Mouse (Mus musculus) gastrocnemius, postnatal 10 days (tissue): ENCODE data around the gene Cav3. TPM values are rescaled to one million over a fixed set of nuclear protein-coding genes. Genes with fewer than 3 reads are reported as not detected.

Source experiments
- DNase-seq: peaks from one replicate; pipeline ENCODE4 v3.0.0; 2021; ENCODE audit warnings: mixed read lengths
- long read RNA-seq, 2 experiments: library from polyadenylated mRNA; stranded (forward); transcript quantifications; one replicate each; pipeline ENCODE4 v2.0.0; 2021
- total RNA-seq, 2 experiments: library from RNA; stranded (reverse); gene quantifications; 2 replicates each; pipeline ENCODE4 v1.2.3; 2021

The Cav3 gene
- 100 to 1,000 TPM; 162 to 173 TPM for total RNA-seq
- long read RNA-seq, experiment 1, transcript Cav3-201 (2 exons, 1,157 nt) = major isoform, 101 of 106 reads
- long read RNA-seq, experiment 1, partial matches to known transcripts = 5 of 106 reads
- long read RNA-seq, experiment 1, other reads (novel, unspliced or antisense) = 0 of 106 reads
- long read RNA-seq, experiment 2, transcript Cav3-201 (2 exons, 1,157 nt) = major isoform, 124 of 128 reads
- long read RNA-seq, experiment 2, partial matches to known transcripts = 3 of 128 reads
- long read RNA-seq, experiment 2, other reads (novel, unspliced or antisense) = 1 of 128 reads

DNA sequence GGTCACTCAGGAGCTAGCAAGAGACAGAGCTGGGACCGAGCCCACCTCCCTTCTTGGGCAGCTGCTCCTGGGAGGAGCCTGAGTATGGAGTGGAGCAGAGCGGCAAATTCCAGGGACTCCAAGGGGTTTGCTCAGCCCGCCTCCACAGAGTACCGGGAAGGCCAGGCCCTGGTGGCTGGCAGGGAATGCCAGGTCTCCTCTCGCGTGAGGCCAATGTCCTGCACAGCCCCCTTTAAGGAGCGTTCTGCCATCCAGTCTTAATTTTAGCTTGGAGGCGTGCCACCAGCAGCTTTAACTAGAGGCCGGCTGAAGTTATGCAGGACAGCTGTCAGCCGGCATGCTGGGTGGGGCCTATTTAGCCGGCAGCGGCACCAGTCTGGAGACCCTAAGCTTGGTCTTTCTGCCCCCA is at the start of gene Cav3:
Gene Cav3, plus strand, starts transcription at position 165 of the 409 bp plus-strand sequence.
- DNase-seq = peak; percentile 69

DNA sequence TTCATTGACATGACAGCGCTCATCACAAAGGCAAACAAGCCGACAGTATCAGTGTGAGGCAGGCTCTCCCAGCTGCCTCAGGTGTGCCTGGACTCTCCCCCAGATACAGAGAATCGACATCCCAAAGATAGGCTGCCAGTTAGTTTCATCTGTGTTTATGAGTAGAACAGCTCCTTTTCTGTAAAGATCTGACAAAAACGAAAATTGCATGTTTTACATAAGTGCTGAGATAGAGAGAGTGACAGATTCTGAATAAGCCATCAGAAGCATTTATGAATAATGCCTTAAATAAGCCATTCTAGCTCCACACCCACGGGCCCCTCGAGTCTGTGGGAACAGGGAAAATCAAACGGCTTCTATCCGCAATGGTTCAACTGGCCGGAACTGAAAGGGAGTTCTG is 40.0 kb upstream of the Cav3 start:
- DNase-seq = no peak

DNA sequence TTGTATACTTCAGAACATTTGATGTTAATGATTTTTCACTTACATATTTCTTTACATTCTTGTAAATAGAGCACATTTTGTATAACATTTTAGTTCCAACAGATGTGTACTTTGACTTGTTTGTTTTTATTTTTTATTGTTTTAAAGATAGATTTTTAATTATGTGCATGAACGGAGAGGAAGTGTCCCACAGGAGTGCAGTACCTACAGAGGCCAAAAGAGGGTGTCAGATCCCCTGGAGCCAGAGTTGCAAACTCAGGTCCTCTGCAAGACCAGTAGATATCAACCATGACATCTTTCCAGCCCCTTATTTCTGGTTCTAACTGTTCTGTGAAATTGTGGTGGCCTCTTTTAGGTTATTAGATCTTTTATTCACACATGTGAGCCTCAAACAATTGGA is 38.4 kb upstream of the Cav3 start:
- no peak for DNase-seq

DNA sequence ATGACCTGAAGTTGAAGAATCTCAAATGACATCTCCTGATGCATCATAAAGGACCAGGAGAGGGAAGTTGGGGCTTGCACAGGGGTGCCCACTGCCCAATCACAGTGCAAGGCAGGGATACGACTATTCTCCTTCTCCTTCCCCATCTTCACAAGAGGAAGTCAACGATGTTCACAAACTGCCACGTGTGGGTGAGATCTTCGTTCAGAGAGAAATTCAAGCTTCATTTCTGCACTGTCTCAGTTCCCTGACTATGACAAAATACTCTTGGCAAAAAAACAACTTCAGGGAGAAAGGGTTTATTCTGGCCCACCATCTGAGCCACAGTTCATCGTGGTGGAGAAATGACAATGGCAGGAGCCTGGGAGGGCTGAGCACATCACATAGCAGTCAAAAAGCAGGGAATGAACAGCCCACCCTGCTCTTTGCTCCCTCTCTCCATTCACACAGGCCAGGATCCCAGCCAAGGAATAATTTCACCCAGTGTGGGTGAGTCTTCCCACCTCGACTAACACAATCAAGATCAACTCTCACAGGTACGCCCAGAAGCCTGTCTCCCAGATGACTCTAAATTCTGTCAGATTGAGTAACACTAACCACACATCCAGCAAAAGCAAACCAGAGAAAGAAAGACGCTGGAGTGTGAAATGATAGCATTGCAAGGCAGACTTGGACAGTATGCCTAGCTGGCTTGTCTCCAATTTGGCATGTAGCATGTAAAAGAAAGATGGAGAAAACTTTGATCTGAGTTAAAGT is 35.4 kb upstream of the Cav3 start:
- DNase-seq = no peak

DNA sequence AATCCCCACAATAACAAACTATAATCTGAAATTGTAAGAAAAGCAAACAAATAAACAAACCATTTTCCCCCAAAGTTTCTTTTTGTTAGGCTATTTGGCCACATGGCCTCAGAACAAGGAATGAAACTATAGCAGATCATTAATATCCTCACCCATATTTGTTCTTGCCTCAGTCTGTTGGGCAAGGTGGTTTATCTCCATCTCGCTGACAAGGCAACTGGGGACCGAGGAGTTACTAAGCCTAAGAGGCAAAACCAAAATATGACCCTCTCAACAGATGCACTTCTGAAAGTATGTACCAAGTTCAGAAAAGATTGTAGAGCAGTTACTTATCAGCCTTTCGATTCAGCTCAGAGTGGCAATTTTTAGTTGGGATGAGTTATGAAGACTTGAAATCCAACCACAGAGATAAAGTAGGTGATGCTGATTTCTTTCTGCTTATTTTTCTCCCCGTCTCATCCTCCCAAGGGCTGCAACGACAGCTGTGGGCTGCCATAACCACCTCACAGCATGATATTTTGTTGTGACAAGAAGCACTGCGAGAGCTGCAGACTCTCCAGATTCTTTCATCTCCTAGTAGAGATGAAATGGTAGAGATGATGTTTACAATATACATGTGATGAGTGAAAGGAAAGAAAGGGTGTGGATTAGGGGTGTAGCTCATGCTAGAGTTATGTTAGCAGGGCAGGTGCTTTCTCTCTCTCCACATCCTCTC is 33.1 kb upstream of the Cav3 start:
- no peak for DNase-seq

DNA sequence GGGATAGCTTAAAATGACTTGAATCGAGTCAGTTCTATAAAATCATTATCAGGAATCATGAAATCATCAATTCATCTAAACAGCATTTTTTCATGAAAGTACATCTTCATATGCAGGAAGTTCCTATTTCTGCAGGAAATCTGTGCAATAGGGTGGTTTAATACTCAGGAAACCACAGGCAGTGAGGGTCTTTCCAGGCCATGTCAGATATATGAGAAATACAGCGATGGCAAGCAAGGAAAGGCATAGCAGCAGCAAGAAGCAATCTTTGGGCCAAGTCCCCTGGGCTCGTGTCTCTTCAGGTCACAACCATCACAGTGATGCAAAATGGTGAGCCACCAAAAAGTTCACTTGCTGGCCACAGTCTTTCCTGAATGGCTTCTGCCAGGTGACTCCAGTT is 13.6 kb upstream of the Cav3 start:
- no peak for DNase-seq

DNA sequence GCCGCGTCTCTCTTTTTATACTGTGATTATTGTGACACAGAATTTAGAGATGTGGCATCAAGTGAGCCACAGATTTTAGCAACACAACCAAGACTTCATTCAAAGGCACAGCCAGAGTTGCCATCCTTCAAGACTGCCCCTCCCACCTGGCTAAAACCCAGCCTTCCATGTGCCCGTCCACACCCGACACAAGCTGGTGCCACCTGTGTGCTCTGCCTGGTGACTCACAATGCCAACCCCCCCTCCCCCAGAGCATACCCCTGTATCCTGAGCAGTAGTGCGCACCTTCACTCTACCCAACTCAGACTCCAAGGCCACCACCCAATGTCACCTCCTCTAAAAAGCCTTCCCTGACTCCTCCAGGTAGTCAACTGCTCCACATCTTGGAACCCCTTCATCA is 2.2 kb downstream of the Cav3 start:
- DNase-seq = no peak

DNA sequence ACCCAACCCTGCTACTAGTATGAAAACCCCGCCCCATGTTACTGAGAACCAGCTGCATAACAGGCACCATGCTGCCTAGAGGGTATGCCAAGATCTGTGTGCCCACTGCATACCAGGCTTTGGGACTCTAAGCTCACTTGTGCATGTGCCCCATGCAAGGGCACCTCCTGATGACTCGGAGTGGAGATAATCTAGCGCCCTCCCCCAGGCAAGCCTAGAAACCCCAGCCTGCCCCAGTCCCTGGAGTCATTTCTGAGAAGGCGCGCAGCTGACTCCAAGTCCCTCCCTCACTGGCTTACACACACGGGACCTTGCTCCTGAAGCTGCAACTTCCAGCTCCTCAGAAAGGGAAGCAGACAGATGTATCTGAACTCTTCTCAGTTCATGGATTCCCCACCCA is 4.0 kb downstream of the Cav3 start:
- DNase-seq = no peak

DNA sequence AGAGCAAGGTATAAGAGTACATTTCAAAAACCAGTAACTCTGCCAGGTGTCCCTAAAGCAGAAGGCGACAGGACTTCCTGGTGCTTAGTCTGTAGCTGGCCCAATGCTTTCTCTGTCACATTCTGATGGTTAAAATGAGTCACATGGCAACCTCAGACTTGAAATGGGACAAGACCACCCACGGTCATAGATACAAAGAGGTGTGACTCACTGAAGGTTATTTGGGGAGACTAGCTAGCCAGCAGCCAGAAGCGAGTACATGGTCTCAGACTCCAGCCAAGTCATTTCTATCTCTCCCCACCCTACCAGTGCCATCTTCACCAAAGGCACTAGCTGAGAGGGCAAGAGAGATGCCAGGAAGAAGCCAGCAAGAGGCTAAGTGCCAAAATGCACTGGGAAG is 6.1 kb downstream of the Cav3 start:
- DNase-seq = no peak

DNA sequence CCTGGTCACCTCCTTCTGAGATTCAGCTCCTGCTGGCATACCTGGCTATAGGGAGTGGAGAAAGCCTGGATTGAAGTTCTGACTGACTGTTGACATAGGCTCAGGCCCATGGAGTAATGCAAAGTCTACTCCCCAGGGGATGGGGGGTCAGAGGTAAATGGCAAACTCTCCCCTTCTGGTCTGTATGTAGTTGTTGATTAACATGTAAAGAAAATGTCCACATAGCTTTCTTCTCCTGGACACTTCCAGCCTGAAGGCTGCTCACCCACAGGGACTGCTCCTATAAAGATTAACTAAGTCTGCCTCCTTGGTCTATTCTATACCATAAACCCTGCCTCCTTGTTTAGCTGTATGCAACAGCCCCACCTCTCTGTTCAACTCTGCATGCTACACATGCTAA is 6.7 kb downstream of the Cav3 start:
- no peak for DNase-seq

DNA sequence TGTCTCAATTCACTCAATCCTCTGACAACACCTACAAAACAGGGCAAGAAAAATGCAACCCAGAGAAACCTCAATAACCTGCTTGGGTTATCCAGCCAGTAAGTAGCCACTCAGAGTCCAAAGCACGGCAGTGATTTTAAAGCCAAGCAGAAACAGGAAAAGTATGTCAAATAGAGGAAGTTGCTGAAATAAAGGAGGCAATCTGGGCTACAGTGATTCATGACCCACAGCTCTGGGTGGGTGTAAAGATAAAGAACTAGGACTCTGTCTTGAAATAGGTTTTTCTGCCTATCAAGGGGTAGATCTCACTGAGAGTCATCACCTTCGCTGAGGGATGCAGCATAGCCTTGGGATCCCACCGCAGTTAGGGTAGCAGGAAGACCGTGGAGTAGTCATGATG is 12.3 kb downstream of the Cav3 start:
- no peak for DNase-seq

DNA sequence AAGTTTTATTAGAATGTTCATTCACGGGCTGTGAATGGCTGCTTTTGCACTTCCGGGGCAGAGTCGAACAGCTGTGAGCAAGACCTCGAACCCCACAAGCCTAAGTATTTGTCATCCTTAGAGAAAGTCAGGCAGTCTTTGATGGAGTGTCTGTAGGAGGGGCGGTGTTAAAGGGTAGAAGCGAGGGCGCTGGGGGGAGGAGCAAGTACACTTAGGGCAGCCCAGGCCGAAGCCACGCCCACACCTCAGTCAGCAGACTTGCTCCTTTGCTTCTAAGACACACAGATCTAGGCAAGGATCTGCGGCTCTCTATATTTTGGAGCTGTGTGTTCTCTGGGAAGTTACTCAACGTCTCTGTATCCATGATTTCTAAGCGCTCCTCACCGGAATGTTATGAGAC is 20.6 kb downstream of the Cav3 start:
- no peak for DNase-seq

DNA sequence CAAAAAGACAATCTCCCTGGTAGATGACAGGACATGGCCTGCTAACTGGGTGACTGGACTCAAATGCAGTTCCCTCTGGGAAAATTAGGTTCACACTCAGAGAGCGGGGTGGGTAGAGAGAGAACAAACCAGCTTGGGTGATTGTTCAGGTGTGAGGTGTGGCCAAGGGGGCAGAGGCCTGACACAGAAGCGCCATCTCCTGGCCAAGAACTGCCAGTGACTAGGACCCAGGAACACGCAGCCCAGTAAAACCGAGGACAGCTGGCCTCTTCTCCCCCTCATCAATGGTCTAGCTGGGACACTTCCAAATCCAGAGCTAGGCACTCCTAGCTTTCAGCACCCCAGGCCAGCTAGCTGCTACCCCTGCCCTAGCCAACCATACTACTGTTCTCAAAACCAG is 25.0 kb downstream of the Cav3 start:
- DNase-seq = peak; percentile 40

DNA sequence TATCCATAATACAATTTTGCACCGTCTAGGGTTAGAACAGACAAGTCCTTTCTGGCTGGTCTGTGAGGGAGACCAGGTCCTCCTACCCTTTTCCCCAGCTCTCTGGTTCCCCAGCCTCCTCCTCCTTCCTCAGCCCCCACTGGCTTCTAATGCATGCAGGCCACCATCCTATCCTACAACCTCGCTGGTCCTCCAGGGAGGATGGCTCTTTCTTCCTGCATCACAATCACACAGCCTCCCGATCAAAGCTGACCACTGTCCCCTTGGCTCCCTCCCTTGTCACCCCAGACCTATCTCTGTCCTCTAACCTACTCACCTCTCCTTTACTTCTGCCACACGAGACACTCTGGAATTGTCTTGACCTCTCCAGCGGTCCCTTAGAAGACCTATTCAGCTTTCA is 28.7 kb downstream of the Cav3 start:
- DNase-seq = no peak

DNA sequence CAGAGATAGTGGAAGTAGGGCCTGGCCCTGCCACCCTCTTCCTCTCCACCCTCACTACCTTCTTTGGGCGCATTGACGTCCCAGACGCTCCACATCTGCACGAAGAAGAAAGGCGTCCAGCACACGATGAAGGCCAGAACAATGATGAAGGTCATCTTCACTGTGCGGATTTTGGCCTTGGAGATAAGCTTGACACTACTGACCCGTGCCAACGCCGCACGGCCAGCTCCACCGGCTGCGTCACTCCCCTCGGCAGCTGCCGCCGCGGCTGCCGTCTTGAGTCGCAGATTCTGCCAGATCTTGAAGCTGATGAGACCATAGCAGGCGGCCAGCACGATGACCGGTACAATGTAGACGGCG is 29.5 kb downstream of the Cav3 start:
- no peak for DNase-seq

DNA sequence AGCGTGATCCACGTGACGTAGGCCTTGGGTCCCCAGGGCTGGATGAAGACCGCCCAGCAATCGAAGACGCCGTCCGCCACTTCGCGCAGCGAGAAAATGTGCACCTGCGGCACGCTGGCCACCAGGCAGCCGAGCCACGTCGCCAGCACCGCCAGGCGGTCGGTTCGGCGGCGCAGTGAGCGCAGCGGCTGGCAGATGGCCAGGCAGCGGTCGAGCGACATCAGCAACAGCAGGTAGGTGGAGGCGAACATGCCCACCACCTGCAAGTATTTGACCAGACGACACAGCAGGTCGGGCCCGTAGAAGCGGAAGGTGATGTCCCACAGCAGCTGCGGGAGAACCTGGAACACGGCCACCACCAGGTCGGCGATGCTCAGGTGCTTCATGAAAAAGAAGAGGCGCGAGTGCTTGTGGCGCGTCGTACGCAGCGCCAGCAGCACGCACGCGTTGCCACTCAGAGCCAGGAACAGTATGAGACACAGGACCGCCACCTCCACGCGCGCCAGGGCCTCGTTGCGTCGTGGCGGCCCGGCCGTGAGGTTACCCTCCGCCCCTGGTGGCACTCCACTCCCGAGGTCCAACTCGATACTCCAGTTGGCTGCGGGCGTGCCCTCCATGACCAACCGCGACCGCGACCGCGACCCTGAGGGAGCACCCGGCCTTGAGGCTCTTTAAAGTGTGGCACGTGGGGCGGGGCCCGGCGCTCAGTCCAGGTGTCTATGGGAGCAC is 30.0 kb downstream of the Cav3 start:
- DNase-seq = peak; percentile 37

DNA sequence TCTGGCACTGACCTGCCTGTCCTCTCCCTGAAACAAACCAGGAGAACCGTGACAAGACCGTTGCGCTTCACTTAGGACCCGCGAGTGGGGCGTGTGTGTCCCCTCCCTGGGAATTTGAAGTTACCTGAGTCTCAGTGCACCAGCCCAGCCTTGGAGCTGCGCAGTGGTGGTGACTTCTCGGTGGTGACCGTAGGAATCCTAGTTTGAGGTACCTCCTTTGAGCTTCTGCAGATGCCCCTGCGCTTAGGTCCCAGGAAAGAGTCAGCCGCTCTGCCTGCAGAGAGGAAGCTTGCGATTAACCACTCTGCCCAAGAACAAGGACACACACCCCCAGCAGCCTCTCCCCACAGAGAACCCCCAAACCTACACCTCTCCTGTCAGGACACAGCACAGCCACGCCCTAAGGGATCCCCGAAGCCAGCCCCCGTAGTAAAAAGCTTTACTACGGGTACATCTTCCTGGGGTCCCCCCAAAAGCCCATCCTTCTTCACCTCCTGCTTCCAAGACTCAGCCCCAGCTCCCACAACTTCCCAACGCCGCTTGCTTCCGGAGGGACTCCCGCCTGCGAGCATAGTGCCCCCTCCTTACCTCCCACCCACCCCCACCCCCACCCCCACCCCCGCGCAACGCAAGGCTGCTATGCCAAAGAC is 30.7 kb downstream of the Cav3 start, which contains the start of gene Oxtr:
Gene Oxtr, minus strand, starts transcription at position 34 of the 650 bp plus-strand sequence.
- no peak for DNase-seq

DNA sequence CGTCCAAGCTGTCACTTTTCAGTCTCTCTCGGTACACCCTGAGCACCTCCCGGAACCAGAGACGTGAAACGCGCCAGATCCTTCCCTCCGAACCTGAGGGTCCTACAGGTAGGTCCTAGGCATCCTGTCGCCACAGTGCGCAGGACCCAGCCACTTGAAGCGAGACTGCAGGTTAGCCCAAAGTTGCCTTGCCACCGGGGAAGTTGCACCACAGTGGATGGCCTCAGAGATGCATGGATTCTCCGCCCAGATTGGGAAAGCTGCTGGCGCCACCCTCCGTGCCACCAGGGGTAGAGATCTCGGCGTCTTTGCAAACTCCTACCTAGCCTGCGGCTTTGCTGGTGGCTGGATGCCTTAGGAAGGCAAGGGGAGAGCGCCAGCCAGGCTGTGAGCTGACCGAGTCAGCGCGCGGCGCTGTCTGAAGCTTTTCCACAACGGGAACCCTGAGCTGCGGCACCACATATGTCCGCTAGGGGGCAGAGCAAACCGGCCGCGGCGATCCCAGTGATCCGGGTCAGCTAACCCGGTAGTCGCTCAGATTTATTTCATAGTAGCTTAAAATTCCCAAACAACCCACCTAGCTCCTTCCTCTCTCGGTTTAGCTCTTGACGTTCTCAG is 31.4 kb downstream of the Cav3 start:
- peak; percentile 91 for DNase-seq

DNA sequence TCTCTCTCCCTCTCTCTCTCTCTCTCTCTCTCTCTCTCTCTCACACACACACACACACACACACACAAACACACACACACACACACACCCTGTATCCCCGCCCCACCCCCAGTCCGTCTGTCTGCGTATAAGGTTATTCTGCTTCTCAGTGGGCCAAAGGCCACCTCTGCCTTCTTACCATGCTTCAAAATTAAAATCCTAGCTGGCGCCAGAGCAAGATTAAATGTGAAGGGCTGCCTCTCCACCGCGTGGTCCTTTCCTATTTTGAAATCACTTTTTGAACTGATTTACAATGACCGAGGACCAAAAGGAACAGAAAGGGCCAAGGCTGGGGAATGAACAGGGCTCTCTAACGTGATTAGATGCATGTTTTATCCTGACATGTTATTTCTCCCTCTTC is 32.2 kb downstream of the Cav3 start:
- no peak for DNase-seq

DNA sequence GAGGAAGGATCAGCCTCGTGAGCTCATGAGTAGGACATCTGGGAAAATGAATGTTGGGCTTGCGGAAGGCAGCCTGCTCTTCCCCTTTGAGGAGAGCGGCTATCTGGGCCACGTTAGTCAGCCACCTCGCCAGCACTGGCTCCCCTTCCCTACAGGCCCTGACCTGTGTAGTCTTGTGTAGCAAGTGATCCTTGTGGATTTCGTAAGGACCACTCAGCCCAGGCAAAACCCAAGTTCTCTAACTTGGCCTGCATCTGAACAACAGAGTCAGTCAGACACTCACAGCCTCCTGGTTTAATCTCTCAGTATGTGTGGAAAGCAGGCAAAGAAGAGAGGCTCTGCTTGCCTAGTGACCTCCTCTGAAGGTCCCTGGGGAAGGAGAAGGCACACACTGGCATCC is 33.4 kb downstream of the Cav3 start:
- no peak for DNase-seq

DNA sequence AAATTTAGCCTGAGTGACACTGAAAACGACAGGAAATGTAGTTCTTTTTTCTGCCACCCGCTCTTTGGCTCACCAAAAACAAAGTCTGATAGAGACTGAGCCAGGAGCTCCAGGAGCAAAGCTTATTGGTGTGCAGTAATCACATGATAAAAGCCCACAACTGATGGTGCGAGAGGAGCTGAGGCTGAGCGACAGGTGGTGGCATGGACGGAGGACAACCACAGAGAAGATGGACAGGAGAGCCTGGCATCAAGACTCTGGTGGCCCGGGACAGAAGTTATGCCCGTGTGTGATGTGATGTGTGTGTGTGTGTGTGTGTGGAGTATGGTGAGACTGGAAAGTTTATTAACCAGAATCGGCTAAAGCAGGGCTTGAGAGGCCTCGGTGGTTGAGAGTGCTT is 34.1 kb downstream of the Cav3 start:
- no peak for DNase-seq

DNA sequence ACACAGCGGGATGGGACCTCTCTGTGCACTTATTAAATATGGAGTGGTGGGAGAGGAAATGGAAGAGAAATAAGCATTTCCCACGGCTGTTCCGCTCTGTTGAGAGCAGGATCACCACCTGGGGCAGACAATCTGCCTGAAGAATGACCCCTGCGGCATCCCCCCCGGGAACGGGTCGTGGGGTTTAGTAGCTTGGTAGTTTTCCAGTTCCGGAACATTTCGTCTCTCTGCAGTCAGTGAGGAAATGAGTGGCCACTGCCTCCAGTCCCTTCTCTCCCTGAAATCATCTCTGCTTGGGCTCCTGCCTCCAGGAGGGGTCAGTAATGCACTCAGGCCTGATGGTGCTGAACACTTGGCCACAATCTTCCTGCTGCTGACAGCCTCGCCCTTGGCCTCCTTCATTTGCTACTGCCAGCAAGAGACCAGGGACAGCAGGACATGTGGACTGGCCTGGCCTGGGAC is 35.3 kb downstream of the Cav3 start:
- no peak for DNase-seq
